Mouse (Mus musculus) thymus, postnatal 25 days (tissue): ENCODE data around the gene Slc25a34.
A peak's percentile ranks its signal among the peaks of the same experiment; 100 is the strongest.

Source experiments
- DNase-seq: peaks from one replicate; pipeline ENCODE4 v3.0.0; 2022

The Slc25a34 gene

DNA sequence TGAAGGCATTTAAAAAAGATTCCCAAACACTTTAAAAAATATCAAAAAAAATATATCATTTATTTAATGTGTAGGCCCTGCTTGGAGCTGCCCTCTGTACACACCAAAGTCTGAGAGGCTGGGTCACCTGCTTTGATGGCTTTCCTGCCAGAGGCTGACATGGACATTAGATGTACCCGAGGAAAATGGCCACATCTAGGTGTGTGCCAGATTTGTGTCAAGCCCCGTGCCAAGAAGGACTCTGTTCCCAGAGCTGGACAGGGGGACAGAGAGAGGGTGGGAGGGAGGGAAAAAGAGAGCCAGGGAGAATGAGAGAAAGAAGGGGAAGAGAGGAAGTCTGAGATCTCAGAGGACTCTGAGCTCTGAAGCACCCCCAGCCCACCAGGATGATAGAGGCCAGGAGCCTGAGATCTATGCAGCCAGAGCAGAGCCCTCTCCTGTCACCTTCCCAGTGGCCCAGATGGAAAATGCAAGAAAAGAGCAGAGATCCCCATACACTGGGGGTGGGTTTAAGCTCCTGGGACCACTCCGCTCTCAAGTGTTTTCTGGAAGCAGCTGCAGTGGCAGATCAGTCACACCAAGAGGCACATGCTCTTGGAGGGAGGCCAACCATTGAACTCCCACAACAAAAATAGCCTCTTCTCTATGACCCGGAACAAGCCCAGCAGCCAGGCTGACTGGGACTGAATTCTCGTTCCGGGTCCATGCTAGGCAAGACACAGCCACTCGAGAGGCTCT, 19.7 kb upstream of the Slc25a34 start:
- no peak for DNase-seq

- no peak for DNase-seq
These were observed 18.6 kb upstream of the Slc25a34 start for GRCm38 (mm10) chr4:141641961-141642811.

DNA sequence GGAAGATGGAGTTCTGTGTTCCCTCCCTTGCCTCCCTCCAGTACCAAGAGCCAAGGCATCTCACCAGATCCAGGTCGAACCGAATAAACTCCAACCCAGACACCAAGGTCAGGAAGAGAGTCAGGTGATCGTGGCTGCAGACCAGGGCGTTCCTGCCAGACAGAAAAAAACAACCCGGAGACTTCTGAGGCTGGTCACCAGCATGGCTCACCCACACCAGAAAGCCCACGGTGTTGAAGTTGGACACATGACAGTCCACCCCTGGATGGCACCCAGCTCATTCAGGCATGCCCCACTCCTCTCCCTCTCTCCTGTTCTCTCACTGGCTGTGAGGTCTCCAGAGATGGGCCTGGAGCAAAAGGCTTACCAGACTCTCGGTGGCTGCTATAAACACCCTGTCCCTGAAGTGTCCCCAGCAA, 17.7 kb upstream of the Slc25a34 start:
- no peak for DNase-seq

GRCm38 (mm10) chr4:141639474-141639873, 15.9 kb upstream of the Slc25a34 start:
- no peak for DNase-seq

DNA sequence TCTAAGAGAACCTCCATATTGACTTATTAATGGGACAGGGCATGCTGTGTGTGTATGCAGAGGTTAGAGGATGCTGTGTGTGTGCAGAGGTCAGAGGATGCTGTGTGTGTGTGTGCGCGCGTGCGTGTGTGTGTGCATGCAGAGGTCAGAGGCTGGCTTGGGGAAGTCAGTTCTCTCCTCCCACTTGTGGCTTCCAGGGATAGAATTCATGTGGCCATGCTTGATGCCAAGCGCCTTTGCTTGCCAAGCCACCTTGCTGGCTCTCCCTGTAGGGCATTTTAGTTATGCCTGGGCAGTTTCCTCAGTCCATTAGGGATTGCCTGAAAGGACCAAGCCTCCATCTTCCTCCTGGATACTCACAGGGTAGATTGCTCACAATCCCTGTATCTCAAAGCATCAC, 13.1 kb upstream of the Slc25a34 start:
- no peak for DNase-seq

- DNase-seq: no peak
These were observed 12.4 kb upstream of the Slc25a34 start for GRCm38 (mm10) chr4:141635991-141636390.

DNA sequence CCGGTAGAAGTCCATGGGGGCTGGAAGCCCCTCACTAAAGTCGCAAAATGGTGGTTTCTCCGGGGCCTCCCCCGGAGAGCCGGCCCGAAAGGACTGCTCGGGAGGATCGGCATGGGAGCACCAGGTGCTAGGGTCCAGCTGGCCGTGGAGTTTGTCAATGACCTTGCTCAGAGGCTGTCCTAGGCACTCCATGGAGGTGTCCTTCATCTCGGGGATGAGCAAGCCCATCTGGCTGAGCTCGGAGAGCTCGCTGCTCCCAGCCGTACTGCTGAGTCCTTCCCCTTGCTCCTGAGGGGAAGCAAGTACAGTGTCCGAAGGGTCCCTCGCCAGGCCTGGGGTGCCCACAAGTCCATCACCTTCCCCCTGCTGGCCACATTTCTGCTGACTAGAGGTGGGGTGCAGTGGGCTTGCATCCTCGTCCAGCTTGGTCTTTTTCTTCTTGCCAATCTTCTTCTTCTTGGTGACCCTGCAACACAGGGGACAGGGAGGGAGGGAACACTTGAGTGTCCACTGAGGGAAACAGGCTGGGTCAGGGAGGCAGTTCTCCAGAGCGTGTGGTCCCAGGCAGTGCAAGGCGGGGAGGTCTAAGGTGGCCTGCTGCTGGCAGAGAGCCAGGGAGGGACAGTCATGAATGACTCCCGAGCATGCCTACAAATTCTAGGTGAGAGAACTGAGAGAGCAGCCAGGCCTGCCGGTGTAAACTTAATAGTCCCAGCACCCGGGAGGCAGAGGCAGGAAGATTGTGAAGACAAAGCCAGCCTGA, 8.7 kb upstream of the Slc25a34 start:
- DNase-seq: no peak

GRCm38 (mm10) chr4:141631250-141631649, 7.6 kb upstream of the Slc25a34 start:
- DNase-seq: no peak

DNA sequence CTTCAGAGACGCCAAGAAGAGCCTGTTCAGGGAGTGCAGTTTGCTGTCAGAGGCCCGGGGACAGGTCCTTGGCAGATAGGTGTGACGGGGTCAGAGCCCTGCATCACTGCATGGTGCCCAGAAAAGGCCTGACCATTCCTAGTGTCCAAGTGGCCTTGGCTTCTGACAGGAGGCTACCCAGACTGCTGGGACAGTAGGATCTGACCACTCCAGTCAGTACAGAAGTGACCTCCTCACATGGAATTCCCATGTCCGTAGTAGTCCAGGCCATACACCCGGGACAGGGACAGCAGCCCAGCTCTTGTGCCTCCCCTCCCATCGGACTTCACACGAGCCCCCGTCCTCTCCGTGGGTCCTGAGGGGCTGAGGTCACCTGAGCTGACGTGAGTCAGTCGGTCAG, 6.4 kb upstream of the Slc25a34 start:
- no peak for DNase-seq

DNA sequence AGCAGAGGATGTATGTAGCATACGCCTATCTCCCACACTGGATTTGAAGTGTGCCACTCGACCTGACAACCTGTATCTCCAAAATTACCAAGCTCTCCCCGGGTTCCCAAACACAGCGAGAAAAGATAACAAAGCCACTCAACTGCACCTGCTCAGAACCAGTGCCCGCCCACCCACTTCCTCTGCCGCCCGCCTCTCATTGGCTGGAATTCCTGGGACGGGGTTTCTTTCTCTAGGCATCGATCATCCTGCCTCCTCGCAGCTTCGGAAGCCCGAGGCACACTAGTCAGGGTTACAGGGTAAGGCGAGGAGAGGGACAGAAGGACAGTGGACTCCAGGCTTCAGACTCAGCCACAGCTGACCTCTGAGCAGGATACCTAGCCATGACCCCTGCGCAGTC, 5.0 kb upstream of the Slc25a34 start:
- DNase-seq: no peak

DNA sequence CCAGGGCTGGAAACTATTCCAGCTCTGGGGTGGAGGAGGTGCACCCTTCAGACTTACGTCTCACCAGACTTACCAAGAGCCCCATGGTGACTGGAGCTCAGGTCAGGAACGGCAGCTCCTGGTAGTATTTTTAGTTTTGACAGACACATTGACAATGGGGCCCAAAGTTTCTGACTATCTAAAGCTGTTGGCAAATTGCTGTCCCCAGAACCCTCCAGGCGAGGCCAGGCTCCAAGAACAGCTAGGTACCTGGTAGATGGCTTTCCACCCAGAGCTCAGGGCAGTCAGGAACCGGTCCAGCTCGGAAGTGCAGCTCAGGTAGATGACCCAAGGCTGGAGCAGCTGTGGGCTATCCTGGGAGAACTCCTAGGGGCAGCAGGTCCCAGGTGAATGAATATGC, 3.9 kb upstream of the Slc25a34 start:
- DNase-seq: no peak

DNA sequence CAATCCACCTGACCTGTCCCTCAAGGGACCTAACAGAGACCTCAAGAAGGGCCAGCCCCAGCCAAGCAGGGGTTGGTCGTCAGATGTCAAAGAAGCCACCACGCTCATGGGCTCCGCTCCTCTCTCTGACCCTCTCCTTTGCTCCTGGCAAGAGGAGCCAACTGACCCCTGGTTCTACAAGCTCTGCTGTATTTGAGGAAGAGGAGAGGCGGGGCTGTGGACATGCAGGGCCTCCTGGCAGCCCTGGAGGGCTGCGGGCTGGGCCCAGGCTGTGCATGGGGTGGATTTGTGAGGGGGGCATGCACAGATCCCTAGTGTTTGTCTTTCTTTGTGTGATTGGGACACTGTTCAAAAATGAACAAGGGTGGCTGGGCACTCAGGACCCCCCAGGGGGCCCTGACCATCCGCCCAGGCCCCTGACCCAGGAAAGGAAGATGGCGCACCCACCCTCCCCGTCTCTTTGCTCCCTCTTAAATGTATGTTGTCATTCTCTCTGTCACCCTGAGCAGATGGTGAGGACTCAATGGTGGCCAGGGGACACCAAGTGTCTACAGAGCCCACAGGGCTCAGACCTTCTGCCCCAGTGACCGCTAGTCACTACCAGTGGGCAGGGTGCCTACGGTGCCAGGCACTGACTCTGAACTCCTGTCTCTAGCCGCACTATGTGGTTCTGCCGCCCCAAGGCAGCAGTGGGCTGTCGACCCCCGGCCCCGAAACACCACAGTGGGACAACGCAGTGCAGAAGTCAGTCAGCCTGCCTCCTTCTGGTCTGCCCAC, 2.3 kb upstream of the Slc25a34 start:
- DNase-seq: no peak

GRCm38 (mm10) chr4:141624983-141625773, 1.6 kb upstream of the Slc25a34 start:
- peak; percentile 29 for DNase-seq

DNA sequence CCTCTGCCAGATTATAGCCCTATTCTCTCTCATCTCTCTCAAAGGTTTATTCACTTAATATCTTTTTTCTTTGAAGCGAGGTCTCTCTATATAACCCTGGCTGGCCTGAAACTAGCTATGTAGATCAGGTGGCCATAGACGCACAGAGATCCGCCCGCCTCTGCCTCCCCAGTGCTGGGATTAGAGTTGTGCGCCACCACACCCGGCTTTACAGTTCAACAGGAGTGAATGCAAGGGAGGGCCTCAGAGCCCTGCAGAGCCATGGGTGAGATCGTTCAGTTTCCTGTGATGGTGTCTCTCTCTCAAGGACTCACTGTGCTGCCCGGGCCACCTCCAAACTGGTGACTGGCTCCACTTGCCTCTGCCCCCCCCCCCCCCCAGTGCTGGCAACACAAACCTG, 513 bp upstream of the Slc25a34 start:
- no peak for DNase-seq

DNA sequence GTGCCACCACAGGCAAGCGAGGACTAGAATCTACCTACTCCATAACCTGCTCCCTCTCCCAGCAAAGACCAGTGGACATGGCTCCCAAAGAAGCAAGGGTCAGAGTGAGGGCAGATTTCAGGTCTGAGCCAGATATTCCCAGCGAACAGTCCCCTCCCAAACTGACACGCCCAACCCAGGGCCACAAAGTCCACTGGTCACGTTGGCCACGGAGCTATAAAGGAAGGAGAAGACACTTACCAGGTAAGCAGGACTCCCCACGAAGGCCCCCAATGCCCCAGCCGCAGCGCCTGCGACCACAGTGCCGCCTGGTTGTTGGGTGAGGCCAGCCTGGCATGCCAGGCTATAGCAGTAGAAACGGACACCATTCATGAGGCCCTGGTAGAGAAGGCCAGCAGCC, 584 bp downstream of the Slc25a34 start:
- DNase-seq: no peak

GRCm38 (mm10) chr4:141622580-141622979, 1.0 kb downstream of the Slc25a34 start:
- DNase-seq: no peak

- DNase-seq: no peak
These were observed 1.5 kb downstream of the Slc25a34 start for GRCm38 (mm10) chr4:141622091-141622490.

DNA sequence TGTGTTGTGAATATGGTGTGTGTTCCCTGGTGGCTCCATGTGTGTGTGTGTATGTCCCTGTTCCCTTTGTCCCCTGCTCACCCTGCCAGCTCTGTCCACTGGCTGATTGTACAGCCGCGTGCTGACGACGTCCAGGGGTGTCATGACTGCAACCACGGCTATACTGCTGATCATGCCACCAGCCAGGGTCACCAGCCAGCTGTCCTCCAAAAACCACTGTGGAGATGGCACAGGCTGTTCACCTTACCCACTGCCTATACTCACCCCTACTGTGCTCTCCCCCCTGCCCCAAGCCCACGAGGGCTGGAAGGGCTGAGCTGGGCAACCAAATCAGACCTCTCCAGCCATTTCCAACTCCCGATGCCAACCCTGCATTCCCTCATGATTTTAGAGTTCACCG, 2.3 kb downstream of the Slc25a34 start:
- no peak for DNase-seq

GRCm38 (mm10) chr4:141619299-141619883, 4.2 kb downstream of the Slc25a34 start:
- no peak for DNase-seq

GRCm38 (mm10) chr4:141618565-141619243, 4.9 kb downstream of the Slc25a34 start, which contains the start of gene Tmem82:
Gene Tmem82, minus strand, starts transcription at chr4:141618633.
- peak; percentile 66 for DNase-seq
